Mouse (Mus musculus): ENCODE measurements around the gene Ccdc28b. TPM values are rescaled to one million over a fixed set of nuclear protein-coding genes. Genes with fewer than 3 reads are reported as not detected.

Ccdc28b gene
- polyA plus RNA-seq (2016; fragmentation: Nextera tagmentation; extraction: Ambion mirVana): 52.0 and 53.6 TPM in 2 replicates

DNA sequence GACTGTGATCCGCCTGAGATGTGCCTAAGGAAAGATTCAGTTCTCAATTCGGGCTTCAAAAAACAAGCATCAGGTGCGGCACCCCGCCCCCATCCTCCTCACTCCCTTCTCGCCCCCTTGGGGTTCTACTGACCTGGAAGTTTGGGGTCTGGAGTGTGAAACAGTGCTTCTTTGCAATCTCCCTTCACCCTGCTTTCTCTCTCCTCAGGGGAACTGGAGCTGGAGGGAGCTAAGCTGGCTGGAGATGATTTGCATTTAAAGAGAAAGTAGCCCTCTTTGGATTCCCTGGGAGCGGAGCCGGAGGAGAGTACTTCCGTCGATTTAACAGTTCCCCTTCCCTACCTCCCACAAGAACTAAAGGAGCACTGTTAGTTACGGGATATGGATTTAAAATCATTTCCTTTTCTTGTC, at the start of gene Ccdc28b:
Gene Ccdc28b, minus strand, starts transcription at position 267 of the 411 bp plus-strand sequence.
- Histone ChIP-seq H3K9me3 (no peaks in the 10 kb centered on the region), H3K27ac (peak within 1 kb of the TSS; percentile 91), H3K36me3 (peaks cover 39% of the 10 kb centered on the region), H3K9ac (replicated peaks) (peak within 1 kb of the TSS; percentile 73), H3K4me2 (peak within 1 kb of the TSS; percentile 70), H3K4me3 (replicated peaks) (peak within 1 kb of the TSS; percentile 63), H3K27me3 (no peaks in the 10 kb centered on the region), H3K4me1 (replicated peaks) (peaks cover 32% of the 10 kb centered on the region)
- no peak for ATAC-seq (ENCODE audit: insufficient number of reproducible peaks, insufficient read depth, low FRiP score, low TSS enrichment, low read depth)
- WGBS: 0% methylated on average over 10 of the region's 10 CpGs

DNA sequence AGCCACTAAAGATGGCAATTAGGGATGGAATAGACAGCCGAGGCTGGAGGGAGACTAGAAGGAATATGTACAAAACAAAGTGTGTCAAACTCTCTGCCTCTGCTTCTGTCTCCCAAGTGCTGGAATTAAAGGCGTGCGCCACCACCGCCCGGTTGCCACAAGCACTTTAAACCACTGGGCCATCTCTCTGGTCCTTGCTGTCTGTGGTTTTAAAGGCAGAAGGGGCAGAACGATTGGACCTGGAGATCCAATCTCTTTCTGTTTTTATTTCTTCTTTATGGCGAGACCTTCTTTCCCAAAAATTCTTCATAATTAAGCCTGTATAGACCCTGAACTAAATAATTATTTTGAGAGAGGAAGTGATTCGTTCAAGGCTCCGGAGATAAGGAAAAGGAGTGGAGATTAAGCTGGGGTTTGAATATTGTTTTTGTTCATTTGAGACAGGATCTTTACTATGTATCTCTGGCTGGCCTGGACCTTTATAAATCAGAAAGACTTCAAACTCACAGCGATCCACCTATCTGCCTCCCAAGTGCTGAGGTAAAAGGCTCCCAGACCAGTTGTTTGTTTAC, 49.2 kb upstream of the Ccdc28b start:
- Histone ChIP-seq H3K4me2 (peak overlapping the region; percentile 91), H3K4me3 (replicated peaks) (peak overlapping the region; percentile 99), H3K4me1 (replicated peaks) (peaks cover 18% of the 10 kb centered on the region), H3K9ac (replicated peaks) (peak overlapping the region; percentile 94; the same call in 1 of the 2 replicates), H3K9me3 (no peaks in the 10 kb centered on the region), H3K27me3 (no peaks in the 10 kb centered on the region), H3K27ac (peak overlapping the region; percentile 95; the same call in 1 of the 2 replicates), H3K36me3 (peaks cover 35% of the 10 kb centered on the region)
- 9% methylated on average over 10 of the region's 10 CpGs for WGBS
- peak; percentile 38; the same call in 1 of the 2 replicates for ATAC-seq (ENCODE audit: insufficient number of reproducible peaks, insufficient read depth, low FRiP score, low TSS enrichment, low read depth)

DNA sequence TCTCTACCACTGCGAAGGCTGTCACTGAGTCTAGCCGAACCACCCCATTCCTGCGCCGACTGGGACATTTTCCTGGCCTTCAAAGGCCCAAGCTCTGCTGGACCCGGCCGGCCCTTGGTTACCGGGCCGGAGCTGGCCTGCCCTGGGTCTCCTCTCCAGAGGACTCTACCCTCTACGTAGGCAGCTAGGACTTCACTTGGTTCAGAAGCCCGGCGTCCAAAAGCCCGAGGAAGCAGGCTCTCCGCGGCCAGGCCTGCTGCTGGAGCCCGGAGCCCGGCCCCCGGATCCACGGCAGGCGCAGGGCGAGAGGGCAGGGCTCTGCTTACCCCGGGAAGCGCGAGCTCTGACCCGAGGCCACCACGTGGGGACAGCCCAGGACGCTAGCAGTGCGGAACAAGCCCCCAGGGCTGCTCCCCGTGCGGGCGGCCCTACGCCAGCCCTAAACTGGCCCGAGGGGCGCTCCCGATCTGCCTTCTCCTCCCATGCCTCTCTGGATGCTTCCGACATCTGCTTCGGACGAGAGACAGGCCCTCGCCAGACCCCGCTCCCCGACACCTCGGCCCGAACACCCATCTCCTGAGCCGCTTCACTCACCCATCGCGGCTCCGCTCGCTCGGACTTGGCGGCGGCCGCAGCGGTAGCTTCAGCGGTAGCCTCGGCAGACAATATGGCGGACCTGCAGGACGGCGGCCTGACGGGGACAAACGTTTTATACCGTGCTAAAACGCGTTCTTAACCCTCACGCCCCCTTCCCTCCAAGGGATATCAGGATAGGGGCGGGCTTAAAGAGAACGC, 48.5 kb upstream of the Ccdc28b start, which contains the start of gene Kpna6:
Gene Kpna6, minus strand, starts transcription at position 685 of the 795 bp plus-strand sequence.
- Histone ChIP-seq H3K36me3 (peaks cover 34% of the 10 kb centered on the region), H3K9me3 (no peaks in the 10 kb centered on the region), H3K27ac (peak within 1 kb of the TSS; percentile 95), H3K4me2 (peak within 1 kb of the TSS; percentile 91), H3K4me3 (replicated peaks) (peak within 1 kb of the TSS; percentile 99), H3K9ac (replicated peaks) (peak within 1 kb of the TSS; percentile 94), H3K4me1 (replicated peaks) (peaks cover 18% of the 10 kb centered on the region), H3K27me3 (no peaks in the 10 kb centered on the region)
- under 1% methylated on average over 65 of the region's 65 CpGs for WGBS
- ATAC-seq (ENCODE audit: insufficient number of reproducible peaks, insufficient read depth, low FRiP score, low TSS enrichment, low read depth): peak; percentile 90

DNA sequence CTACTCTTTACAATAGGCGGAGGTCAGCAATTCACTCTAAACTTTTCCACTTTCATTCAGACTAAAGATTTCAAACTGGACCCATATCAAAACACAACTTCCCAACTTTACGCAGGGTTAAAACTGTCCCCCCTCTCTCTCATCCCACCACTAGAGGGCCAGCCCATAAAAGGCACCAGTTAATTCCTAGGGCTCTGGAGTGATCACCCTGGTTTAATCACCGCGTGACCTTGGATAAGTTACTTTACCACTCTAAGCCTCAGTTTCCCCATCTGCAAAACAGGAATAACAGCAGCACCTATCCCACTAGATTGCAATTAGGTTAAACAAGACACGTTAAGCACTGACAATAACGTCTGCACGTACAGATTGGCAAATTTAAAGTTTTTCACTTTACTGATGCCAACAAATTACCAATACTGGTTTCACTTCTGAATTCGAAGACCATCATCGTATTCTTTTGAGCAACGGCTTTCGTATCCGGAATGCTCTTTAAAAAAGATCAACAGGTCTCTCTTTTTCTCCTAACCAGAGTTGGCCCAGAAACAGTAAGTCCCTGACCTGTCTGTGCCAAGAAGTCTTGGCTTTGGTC, 47.8 kb upstream of the Ccdc28b start:
- no peak for ATAC-seq (ENCODE audit: insufficient number of reproducible peaks, insufficient read depth, low FRiP score, low TSS enrichment, low read depth)
- Histone ChIP-seq H3K9ac (replicated peaks) (peak overlapping the region; percentile 94), H3K4me1 (replicated peaks) (peaks cover 18% of the 10 kb centered on the region), H3K9me3 (no peaks in the 10 kb centered on the region), H3K27ac (peak overlapping the region; percentile 95), H3K36me3 (peaks cover 33% of the 10 kb centered on the region), H3K4me2 (peak overlapping the region; percentile 91), H3K4me3 (replicated peaks) (peak overlapping the region; percentile 99), H3K27me3 (no peaks in the 10 kb centered on the region)
- 9% methylated on average over 12 of the region's 12 CpGs for WGBS

DNA sequence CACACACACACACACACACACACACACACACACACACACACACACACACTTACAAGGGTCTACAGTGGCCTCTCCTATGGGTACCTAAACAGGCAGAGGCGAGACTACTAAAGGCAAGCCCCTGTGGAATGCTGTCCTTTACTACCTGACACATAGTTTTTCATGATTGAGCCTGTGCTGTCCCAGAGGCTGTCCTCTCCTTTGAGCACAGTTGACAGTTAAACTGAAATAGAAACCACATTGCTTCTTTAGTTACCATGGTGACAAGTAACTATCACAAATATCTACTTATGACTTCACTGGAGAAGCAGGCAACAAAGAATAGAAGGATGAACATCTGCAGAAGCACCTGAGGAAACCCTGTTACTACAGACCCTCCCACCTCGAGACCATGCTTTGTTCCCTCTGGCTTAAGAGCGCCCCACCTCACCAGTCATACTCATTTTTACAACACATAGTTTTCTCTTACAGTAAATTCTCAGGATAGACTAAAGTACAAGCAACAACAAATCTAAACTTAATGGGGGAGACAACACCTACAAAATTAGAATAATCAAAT, 38.6 kb upstream of the Ccdc28b start:
- H3K27me3 ChIP-seq: no peaks in the 10 kb centered on the region
- peaks cover 10% of the 10 kb centered on the region for H3K4me1 ChIP-seq (replicated peaks)
- no peak overlapping the region for H3K9ac ChIP-seq (replicated peaks)
- no peak overlapping the region for H3K4me3 ChIP-seq (replicated peaks)
- no peaks in the 10 kb centered on the region for H3K9me3 ChIP-seq
- ATAC-seq (ENCODE audit: insufficient number of reproducible peaks, insufficient read depth, low FRiP score, low TSS enrichment, low read depth): no peak
- H3K27ac ChIP-seq: no peak overlapping the region
- H3K36me3 ChIP-seq: peaks cover 70% of the 10 kb centered on the region
- WGBS: 80% methylated on average over 3 of the region's 3 CpGs
- no peak overlapping the region for H3K4me2 ChIP-seq

DNA sequence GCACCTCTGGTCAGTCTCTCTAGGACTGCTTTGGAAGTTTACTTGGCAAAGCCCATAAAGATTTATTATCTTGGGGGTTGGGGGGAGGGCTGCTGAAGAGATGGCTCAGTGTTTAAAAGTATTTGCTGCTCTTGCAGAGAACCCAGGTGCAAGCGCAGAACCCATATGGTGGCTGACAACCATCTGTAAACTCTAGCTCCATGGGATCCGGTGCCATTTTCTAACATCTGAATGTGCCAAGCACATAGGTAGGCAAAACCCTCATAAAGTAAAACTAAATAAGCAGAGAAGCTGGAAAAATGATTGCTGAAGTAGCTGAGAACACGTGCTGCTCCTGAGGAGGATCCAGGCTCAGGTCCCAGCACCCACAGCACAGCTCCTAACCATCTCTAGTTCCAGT, 37.8 kb upstream of the Ccdc28b start:
- H3K9ac ChIP-seq (replicated peaks): no peak overlapping the region
- peaks cover 71% of the 10 kb centered on the region for H3K36me3 ChIP-seq
- H3K27me3 ChIP-seq: no peaks in the 10 kb centered on the region
- H3K4me3 ChIP-seq (replicated peaks): no peak overlapping the region
- peaks cover 10% of the 10 kb centered on the region for H3K4me1 ChIP-seq (replicated peaks)
- H3K9me3 ChIP-seq: no peaks in the 10 kb centered on the region
- 66% methylated on average over 3 of the region's 3 CpGs for WGBS
- no peak for ATAC-seq (ENCODE audit: insufficient number of reproducible peaks, insufficient read depth, low FRiP score, low TSS enrichment, low read depth)
- no peak overlapping the region for H3K4me2 ChIP-seq
- no peak overlapping the region for H3K27ac ChIP-seq

DNA sequence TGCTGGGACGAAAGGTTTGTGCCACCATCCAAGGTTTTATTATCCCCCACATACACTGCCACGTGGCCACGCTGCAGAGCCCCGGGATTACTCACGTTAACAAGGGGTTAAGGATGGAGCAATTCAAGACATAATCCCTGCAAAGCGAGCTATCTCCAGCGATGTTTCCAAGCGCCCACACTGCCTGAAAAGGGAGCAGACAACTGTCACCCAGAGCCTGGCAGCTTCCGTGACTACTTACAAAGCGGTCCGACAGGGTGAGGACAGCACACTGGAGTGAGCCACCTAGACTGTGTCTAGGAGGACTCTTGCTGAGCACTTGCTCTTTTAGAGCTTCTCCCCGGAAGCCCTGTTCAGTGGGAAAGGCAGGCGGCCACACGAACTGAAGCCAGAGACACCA, 31.0 kb upstream of the Ccdc28b start:
- Histone ChIP-seq H3K4me3 (replicated peaks) (no peak overlapping the region), H3K9me3 (no peaks in the 10 kb centered on the region), H3K27me3 (no peaks in the 10 kb centered on the region), H3K4me1 (replicated peaks) (no peaks in the 10 kb centered on the region), H3K9ac (replicated peaks) (no peak overlapping the region), H3K4me2 (no peak overlapping the region), H3K27ac (no peak overlapping the region), H3K36me3 (peaks cover 96% of the 10 kb centered on the region)
- ATAC-seq (ENCODE audit: insufficient number of reproducible peaks, insufficient read depth, low FRiP score, low TSS enrichment, low read depth): no peak
- WGBS: 96% methylated on average over 14 of the region's 14 CpGs

DNA sequence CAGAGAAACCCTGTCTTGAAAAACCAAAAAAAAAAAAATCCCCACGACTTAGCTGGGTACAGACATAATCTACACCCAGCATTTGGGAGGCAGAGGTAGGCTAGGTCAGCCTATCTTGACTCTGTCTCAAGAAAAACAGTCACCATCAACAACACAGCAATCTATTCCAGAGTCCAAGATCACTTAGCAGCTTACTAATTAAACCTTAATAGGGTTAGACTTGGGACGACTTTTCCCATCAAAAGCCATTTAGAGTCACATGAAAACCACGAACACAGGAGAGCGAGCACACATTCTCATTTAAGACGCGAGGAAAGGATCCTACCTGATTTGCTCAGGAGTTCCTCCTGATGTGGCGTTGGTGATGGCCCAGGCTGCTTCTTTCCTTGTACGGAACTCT, 26.6 kb upstream of the Ccdc28b start:
- 94% methylated on average over 8 of the region's 8 CpGs for WGBS
- Histone ChIP-seq H3K36me3 (peaks cover 97% of the 10 kb centered on the region), H3K9me3 (no peaks in the 10 kb centered on the region), H3K4me1 (replicated peaks) (no peaks in the 10 kb centered on the region), H3K4me2 (no peak overlapping the region), H3K27ac (no peak overlapping the region), H3K27me3 (no peaks in the 10 kb centered on the region), H3K9ac (replicated peaks) (no peak overlapping the region), H3K4me3 (replicated peaks) (no peak overlapping the region)
- ATAC-seq (ENCODE audit: insufficient number of reproducible peaks, insufficient read depth, low FRiP score, low TSS enrichment, low read depth): no peak

DNA sequence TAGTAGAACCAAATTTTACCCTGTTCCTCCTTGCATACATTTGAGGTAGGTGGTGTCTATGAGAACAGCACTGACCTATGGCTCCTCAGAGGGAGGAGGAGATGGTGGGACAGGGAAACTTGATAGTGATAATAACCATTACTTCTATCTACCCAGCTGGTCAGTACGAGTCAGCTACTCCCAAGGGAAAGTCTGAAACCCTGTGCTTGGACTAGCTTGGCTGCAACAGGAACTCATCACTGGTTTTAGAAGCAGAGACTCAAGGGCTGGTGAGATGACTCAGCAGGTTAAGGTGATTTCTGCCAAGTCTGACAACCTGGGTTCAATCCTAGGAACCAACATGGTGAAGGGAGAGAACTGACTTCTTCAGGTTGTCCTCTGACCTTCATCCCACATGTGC, 24.9 kb upstream of the Ccdc28b start:
- no peak for ATAC-seq (ENCODE audit: insufficient number of reproducible peaks, insufficient read depth, low FRiP score, low TSS enrichment, low read depth)
- H3K36me3 ChIP-seq: peaks cover 97% of the 10 kb centered on the region
- H3K9ac ChIP-seq (replicated peaks): no peak overlapping the region
- H3K27ac ChIP-seq: no peak overlapping the region
- 72% methylated on average over 1 of the region's 1 CpGs for WGBS
- H3K9me3 ChIP-seq: no peaks in the 10 kb centered on the region
- H3K4me1 ChIP-seq (replicated peaks): no peaks in the 10 kb centered on the region
- no peak overlapping the region for H3K4me3 ChIP-seq (replicated peaks)
- no peak overlapping the region for H3K4me2 ChIP-seq
- no peaks in the 10 kb centered on the region for H3K27me3 ChIP-seq

DNA sequence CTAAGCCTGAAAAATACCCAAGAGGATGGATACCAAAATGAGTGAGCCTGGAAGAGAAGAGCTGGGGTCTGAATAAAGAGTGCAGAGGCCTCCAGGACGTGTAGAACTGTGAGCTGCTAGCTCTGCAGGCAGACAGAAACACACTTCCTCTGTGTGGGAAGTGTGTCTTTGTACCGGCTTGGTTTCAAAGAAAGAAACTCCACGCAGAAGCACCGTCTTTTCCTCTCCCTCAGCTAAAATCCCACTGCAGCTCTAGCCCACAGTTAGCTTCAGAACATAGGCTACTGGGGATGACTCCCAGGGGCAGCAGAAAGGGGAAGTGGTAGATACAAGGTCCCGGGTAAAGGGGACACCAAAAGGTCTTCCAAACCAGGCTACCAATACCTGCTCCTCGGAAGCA, 21.5 kb upstream of the Ccdc28b start:
- Histone ChIP-seq H3K4me3 (replicated peaks) (no peak overlapping the region), H3K9me3 (no peaks in the 10 kb centered on the region), H3K4me1 (replicated peaks) (peaks cover 6% of the 10 kb centered on the region; the same call in 1 of the 2 replicates), H3K9ac (replicated peaks) (no peak overlapping the region), H3K27ac (no peak overlapping the region), H3K27me3 (no peaks in the 10 kb centered on the region), H3K36me3 (peaks cover 71% of the 10 kb centered on the region), H3K4me2 (no peak overlapping the region)
- ATAC-seq (ENCODE audit: insufficient number of reproducible peaks, insufficient read depth, low FRiP score, low TSS enrichment, low read depth): no peak
- 89% methylated on average over 6 of the region's 6 CpGs for WGBS

DNA sequence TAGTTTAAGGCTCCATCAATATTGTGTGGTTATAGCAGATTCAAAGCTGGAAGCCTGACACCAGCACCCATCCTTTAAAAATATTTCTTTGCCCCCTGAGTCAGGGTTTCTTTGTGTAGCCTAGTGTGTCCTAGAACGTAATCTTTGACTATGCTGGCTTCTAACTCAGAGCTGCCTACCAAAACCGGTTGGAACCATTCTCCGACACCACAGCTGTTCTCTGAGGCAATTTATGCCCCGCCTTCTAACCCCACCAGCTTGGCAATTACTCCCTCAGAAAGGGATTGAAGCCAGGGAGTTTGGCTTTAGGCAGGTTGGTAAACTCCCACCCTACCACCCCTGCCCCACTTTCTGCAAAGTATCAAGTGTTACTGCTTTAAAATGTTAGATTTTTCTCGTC, 18.0 kb upstream of the Ccdc28b start:
- Histone ChIP-seq H3K9me3 (no peaks in the 10 kb centered on the region), H3K4me1 (replicated peaks) (peaks cover 26% of the 10 kb centered on the region), H3K27ac (no peak overlapping the region), H3K4me2 (peak overlapping the region; percentile 94), H3K27me3 (no peaks in the 10 kb centered on the region), H3K9ac (replicated peaks) (no peak overlapping the region), H3K36me3 (peaks cover 62% of the 10 kb centered on the region), H3K4me3 (replicated peaks) (peak overlapping the region; percentile 67; the same call in 1 of the 2 replicates)
- WGBS: 39% methylated on average over 5 of the region's 5 CpGs
- ATAC-seq (ENCODE audit: insufficient number of reproducible peaks, insufficient read depth, low FRiP score, low TSS enrichment, low read depth): no peak
